Mouse (Mus musculus) liver, embryonic 13.5 days (tissue): ENCODE data around the gene Nfkbil1. TPM values are rescaled to one million over a fixed set of nuclear protein-coding genes. Genes with fewer than 3 reads are reported as not detected.
"Not testable (repeated sequence)": the region's sequence is repeated elsewhere in the genome, so short reads cannot be mapped to it uniquely, and the experiment has no call there.

Experiments
- ATAC-seq: fragments of 200-750 bp; cut with Nextera tagmentation; 2 replicates; pipeline ENCODE4 v1.8.0; 2017; ENCODE audit warnings: low read depth, mild to moderate bottlenecking, moderate number of reproducible peaks, moderate library complexity
- DNase-seq: peaks from one replicate; pipeline ENCODE4 v3.0.0; 2022
- H3K27ac ChIP-seq: fragments of 300-500 bp; sonication (generic); 2 replicates; pipeline ENCODE4 v1.5.1; 2015; ENCODE audit warnings: moderate library complexity, mild to moderate bottlenecking, inconsistent platforms
- H3K27me3 ChIP-seq: fragments of 300-500 bp; sonication (generic); 2 replicates; pipeline ENCODE4 v1.6.1; 2015; ENCODE audit warnings: mild to moderate bottlenecking, inconsistent platforms
- H3K36me3 ChIP-seq: fragments of 300-500 bp; sonication (generic); 2 replicates; pipeline ENCODE4 v1.6.1; 2015; ENCODE audit warnings: mild to moderate bottlenecking, inconsistent platforms
- H3K4me1 ChIP-seq: fragments of 300-500 bp; sonication (generic); replicated peaks from 2 replicates; pipeline ENCODE4 v1.6.1; 2015; ENCODE audit warnings: inconsistent platforms
- H3K4me2 ChIP-seq: fragments of 300-500 bp; sonication (generic); 2 replicates; pipeline ENCODE4 v1.6.1; 2015; ENCODE audit warnings: inconsistent platforms, mild to moderate bottlenecking, moderate library complexity
- H3K4me3 ChIP-seq: fragments of 300-500 bp; sonication (generic); replicated peaks from 2 replicates; pipeline ENCODE4 v1.5.1; 2015; ENCODE audit warnings: mild to moderate bottlenecking, inconsistent platforms
- H3K9ac ChIP-seq: fragments of 300-500 bp; sonication (generic); 2 replicates; pipeline ENCODE4 v1.6.1; 2015; ENCODE audit warnings: mild to moderate bottlenecking, inconsistent platforms
- H3K9me3 ChIP-seq: fragments of 300-500 bp; sonication (generic); replicated peaks from 2 replicates; pipeline ENCODE4 v1.6.1; 2016; ENCODE audit warnings: inconsistent platforms
- WGBS: fragments of 180-500 bp; shearing (Covaris S2); methylation state at CpG from one replicate; pipeline ENCODE4 v1.1.7; 2015; ENCODE audit not compliant: insufficient replicate concordance; 5-methylcytosine and 5-hydroxymethylcytosine counted together
- polyA plus RNA-seq: library from polyadenylated mRNA; unstranded; fragments of >200 nt; fragmentation: Nextera tagmentation; extraction: Ambion mirVana; gene quantifications from 2 replicates; pipeline ENCODE4 v1.2.1, GENCODE M21; 2015

The Nfkbil1 gene
- polyA plus RNA-seq, 1 experiment from 2014 or later, result 4.4 TPM

GRCm38 (mm10) chr17:35243086-35243485 lies 7.5 kb upstream of the Nfkbil1 start:
- Histone ChIP-seq H3K4me2 (peak overlapping the region; percentile 97), H3K4me1 (peaks cover 62% of the 10 kb centered on the region), H3K9ac (peak overlapping the region; percentile 97), H3K36me3 (peaks cover 53% of the 10 kb centered on the region), H3K9me3 (no peaks in the 10 kb centered on the region), H3K4me3 (peak overlapping the region; percentile 92), H3K27ac (peak overlapping the region; percentile 95), H3K27me3 (no peaks in the 10 kb centered on the region)
- ATAC-seq (no peak), DNase-seq (no peak)
- WGBS, result 8% methylated on average over 16 of the region's 16 CpGs

- ATAC-seq (peak; percentile 55), DNase-seq (no peak)
- Histone ChIP-seq H3K27ac (peak overlapping the region; percentile 95), H3K9me3 (no peaks in the 10 kb centered on the region), H3K27me3 (no peaks in the 10 kb centered on the region), H3K36me3 (peaks cover 45% of the 10 kb centered on the region), H3K4me2 (peak overlapping the region; percentile 97), H3K4me3 (peak overlapping the region; percentile 92), H3K4me1 (peaks cover 62% of the 10 kb centered on the region), H3K9ac (peak overlapping the region; percentile 97)
- WGBS, result under 1% methylated on average over 55 of the region's 55 CpGs
Measured at GRCm38 (mm10) chr17:35242015-35242941, 6.7 kb upstream of the Nfkbil1 start.

GRCm38 (mm10) chr17:35241305-35242014 lies 5.9 kb upstream of the Nfkbil1 start, which contains the start of gene Ddx39b:
Gene Ddx39b (plus strand): TSS chr17:35241746.
- Histone ChIP-seq H3K36me3 (peaks cover 36% of the 10 kb centered on the region), H3K27me3 (no peaks in the 10 kb centered on the region), H3K9ac (peak within 1 kb of the TSS; percentile 97), H3K27ac (peak within 1 kb of the TSS; percentile 95), H3K4me2 (peak within 1 kb of the TSS; percentile 97), H3K4me3 (peak within 1 kb of the TSS; percentile 92), H3K4me1 (peaks cover 60% of the 10 kb centered on the region), H3K9me3 (no peaks in the 10 kb centered on the region)
- ATAC-seq, result peak; percentile 83
- WGBS, result under 1% methylated on average over 69 of the region's 69 CpGs
- DNase-seq, result peak; percentile 93

GRCm38 (mm10) chr17:35240384-35241304 lies 5.1 kb upstream of the Nfkbil1 start:
- Histone ChIP-seq H3K27ac (peak overlapping the region; percentile 95), H3K4me3 (peak overlapping the region; percentile 92), H3K4me2 (peak overlapping the region; percentile 97), H3K27me3 (no peaks in the 10 kb centered on the region), H3K4me1 (peaks cover 52% of the 10 kb centered on the region), H3K9me3 (no peaks in the 10 kb centered on the region), H3K36me3 (peaks cover 28% of the 10 kb centered on the region), H3K9ac (peak overlapping the region; percentile 97)
- ATAC-seq (no peak), DNase-seq (no peak)
- 34% methylated on average over 12 of the region's 12 CpGs for WGBS

DNA sequence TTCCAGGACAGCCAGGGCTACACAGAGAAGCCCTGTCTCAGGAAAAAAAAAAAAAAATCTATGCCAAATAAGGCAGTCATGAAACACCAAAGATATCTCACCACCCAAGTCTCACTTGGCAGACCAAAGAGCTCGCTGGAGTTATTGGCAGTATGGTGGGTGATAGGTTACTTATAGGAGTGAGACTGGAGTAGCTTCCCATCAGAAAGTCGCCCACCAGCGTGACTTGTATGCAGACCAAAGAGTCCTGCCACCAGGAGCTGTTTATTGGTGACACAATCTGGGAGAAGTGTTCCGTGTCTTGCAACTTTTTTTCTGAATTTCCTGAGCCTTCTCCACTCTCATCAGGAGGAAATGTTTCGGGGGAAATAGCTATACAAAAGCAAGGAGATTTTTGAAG lies 4.1 kb upstream of the Nfkbil1 start:
- Histone ChIP-seq H3K4me1 (peaks cover 49% of the 10 kb centered on the region), H3K9me3 (no peaks in the 10 kb centered on the region), H3K27me3 (no peaks in the 10 kb centered on the region), H3K27ac (peak overlapping the region; percentile 95), H3K9ac (no peak overlapping the region), H3K36me3 (peaks cover 19% of the 10 kb centered on the region), H3K4me2 (no peak overlapping the region), H3K4me3 (no peak overlapping the region)
- no peak for ATAC-seq
- DNase-seq, result no peak
- 56% methylated on average over 5 of the region's 5 CpGs for WGBS

GRCm38 (mm10) chr17:35237504-35237903 lies 1.9 kb upstream of the Nfkbil1 start:
- 89% methylated on average over 12 of the region's 12 CpGs for WGBS
- no peak for ATAC-seq
- Histone ChIP-seq H3K4me2 (no peak overlapping the region), H3K27ac (no peak overlapping the region), H3K27me3 (no peaks in the 10 kb centered on the region), H3K4me3 (no peak overlapping the region), H3K9ac (0 out of 2 replicates have a peak overlapping the region, but pooled peaks have one; percentile 4), H3K9me3 (no peaks in the 10 kb centered on the region), H3K4me1 (peaks cover 51% of the 10 kb centered on the region), H3K36me3 (peaks cover 6% of the 10 kb centered on the region; the same call in 1 of the 2 replicates)
- no peak for DNase-seq

GRCm38 (mm10) chr17:35236996-35237395 lies 1.4 kb upstream of the Nfkbil1 start:
- H3K27ac ChIP-seq, result no peak overlapping the region
- H3K9me3 ChIP-seq, result no peaks in the 10 kb centered on the region
- ATAC-seq, result no peak
- no peak overlapping the region for H3K4me3 ChIP-seq
- H3K36me3 ChIP-seq, result peaks cover 6% of the 10 kb centered on the region; the same call in 1 of the 2 replicates
- DNase-seq, result no peak
- H3K4me1 ChIP-seq, result peaks cover 56% of the 10 kb centered on the region
- WGBS, result 78% methylated on average over 9 of the region's 9 CpGs
- no peak overlapping the region for H3K4me2 ChIP-seq
- H3K27me3 ChIP-seq, result no peaks in the 10 kb centered on the region
- H3K9ac ChIP-seq, result no peak overlapping the region

GRCm38 (mm10) chr17:35236390-35236746 lies 776 bp upstream of the Nfkbil1 start:
- 2% methylated on average over 18 of the region's 18 CpGs for WGBS
- peak overlapping the region; percentile 96 for H3K4me2 ChIP-seq
- peak overlapping the region; percentile 78 for H3K4me3 ChIP-seq
- peak overlapping the region; percentile 91 for H3K9ac ChIP-seq
- peak overlapping the region; percentile 94 for H3K27ac ChIP-seq
- peak; percentile 71 for ATAC-seq
- peaks cover 6% of the 10 kb centered on the region for H3K36me3 ChIP-seq
- H3K4me1 ChIP-seq, result peaks cover 62% of the 10 kb centered on the region
- peak; percentile 92 for DNase-seq
- no peaks in the 10 kb centered on the region for H3K27me3 ChIP-seq
- H3K9me3 ChIP-seq, result no peaks in the 10 kb centered on the region

GRCm38 (mm10) chr17:35234903-35235302 lies 689 bp downstream of the Nfkbil1 start:
- Histone ChIP-seq H3K27ac (peak overlapping the region; percentile 94), H3K4me2 (peak overlapping the region; percentile 96), H3K4me3 (peak overlapping the region; percentile 78), H3K4me1 (peaks cover 54% of the 10 kb centered on the region), H3K36me3 (peaks cover 19% of the 10 kb centered on the region), H3K9ac (peak overlapping the region; percentile 91), H3K27me3 (no peaks in the 10 kb centered on the region), H3K9me3 (no peaks in the 10 kb centered on the region)
- DNase-seq (no peak), ATAC-seq (0 out of 2 replicates have a peak, but pooled peaks have one; percentile 18)
- WGBS, result 2% methylated on average over 31 of the region's 31 CpGs

DNA sequence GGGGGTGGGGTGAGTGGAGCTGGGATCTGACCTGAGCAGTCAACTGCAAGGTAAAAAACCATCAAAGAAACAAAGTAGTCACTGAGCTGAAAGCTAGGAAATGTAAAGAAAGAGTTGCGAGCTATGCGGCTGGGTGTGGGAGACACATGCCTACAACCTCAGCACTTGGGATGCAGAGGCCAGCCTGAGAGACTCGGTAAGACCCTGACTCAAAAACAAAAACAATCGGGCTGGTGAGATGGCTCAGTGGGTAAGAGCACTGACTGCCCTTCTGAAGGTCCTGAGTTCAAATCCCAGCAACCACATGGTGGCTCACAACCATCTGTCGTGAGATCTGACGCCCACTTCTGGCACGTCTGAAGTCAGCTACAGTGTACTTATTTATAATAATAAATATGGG lies 1.5 kb downstream of the Nfkbil1 start:
- peak overlapping the region; percentile 78 for H3K4me3 ChIP-seq
- not testable (repeated sequence) for H3K9me3 ChIP-seq, ATAC-seq, H3K27me3 ChIP-seq, DNase-seq
- H3K4me2 ChIP-seq, result peak overlapping the region; percentile 96
- H3K27ac ChIP-seq, result peak overlapping the region; percentile 94
- peaks cover 54% of the 10 kb centered on the region for H3K4me1 ChIP-seq
- 63% methylated on average over 7 of the region's 7 CpGs for WGBS
- peak overlapping the region; percentile 91 for H3K9ac ChIP-seq
- peaks cover 27% of the 10 kb centered on the region for H3K36me3 ChIP-seq
